Comparison of ENCODE assay signal across 9 mouse cellular contexts in genomic region chr15:97765090-97765794, GRCm38 (mm10). TPM values are rescaled to one million over a fixed set of nuclear protein-coding genes. Genes with fewer than 3 reads are reported as not detected.
DNase-seq lines count a peak whose midpoint lies in the region; ATAC-seq lines count a peak whose summit lies in the region.
"Had no signal": no experiment of that assay in that cellular context is flagged by ENCODE, and none has a peak within 500 bp of the region (broad histone marks: within the 10 kb centered on the region; RNA-seq: fewer than 3 reads in every experiment).

No protein-coding gene starts in this region.

- H3K4me3 ChIP-seq in heart, embryonic 10.5 days, result peak overlapping the region; percentile 34; the same call in 1 of the 2 replicates
- H3K4me3 ChIP-seq in neural tube, embryonic 13.5 days, result peak overlapping the region; percentile 48

- H3K4me1 ChIP-seq in heart, embryonic 10.5 days, result peaks cover 67% of the 10 kb centered on the region
- peaks cover 51% of the 10 kb centered on the region for H3K4me1 ChIP-seq in neural tube, embryonic 13.5 days (replicated peaks)

- peak; percentile 65 for DNase-seq in kidney, adult 11 months
- DNase-seq in kidney, postnatal 4 days, result no peak
- DNase-seq in heart, embryonic 10.5 days (ENCODE audit: low spot score), result no peak
- DNase-seq in kidney, postnatal 25 days, result peak; percentile 62 to 85
- DNase-seq in layer of hippocampus, postnatal 10 days (ENCODE audit: low spot score in 2 of 2), result no peak
- DNase-seq: cerebellum, adult 11 months had no signal

- no peak for ATAC-seq in neural tube, embryonic 13.5 days (ENCODE audit: low read depth)
- ATAC-seq in megakaryocyte, adult 5-6 weeks (ENCODE audit: poor library complexity, severe bottlenecking), result no peak
- no peak for ATAC-seq in monocyte, adult 5-6 weeks (replicated peaks; ENCODE audit: insufficient number of reproducible peaks, low FRiP score, low TSS enrichment, poor library complexity, severe bottlenecking)

- H3K27ac ChIP-seq in heart, embryonic 10.5 days, result peak overlapping the region; percentile 90; the same call in 1 of the 2 replicates
- no peak overlapping the region for H3K27ac ChIP-seq in neural tube, embryonic 13.5 days (replicated peaks)

- WGBS in heart, embryonic 10.5 days, result 41% methylated on average over 13 of the region's 13 CpGs
- 27% methylated on average over 13 of the region's 13 CpGs for WGBS in neural tube, embryonic 13.5 days

- H3K36me3 ChIP-seq in heart, embryonic 10.5 days, result peaks cover 4% of the 10 kb centered on the region; the same call in 1 of the 2 replicates
- H3K36me3 ChIP-seq in neural tube, embryonic 13.5 days, result no peaks in the 10 kb centered on the region

- H3K9ac ChIP-seq in neural tube, embryonic 13.5 days, result peak overlapping the region; percentile 69

- H3K4me2 ChIP-seq in neural tube, embryonic 13.5 days, result peak overlapping the region; percentile 87

- no peaks in the 10 kb centered on the region for H3K9me3 ChIP-seq in heart, embryonic 10.5 days
- no peaks in the 10 kb centered on the region for H3K9me3 ChIP-seq in neural tube, embryonic 13.5 days

- H3K27me3 ChIP-seq in heart, embryonic 10.5 days (ENCODE audit: insufficient read depth, poor library complexity, severe bottlenecking), result peaks cover 91% of the 10 kb centered on the region
- H3K27me3 ChIP-seq in neural tube, embryonic 13.5 days, result peaks cover 53% of the 10 kb centered on the region

RNA-seq across cellular contexts. Expression of gene Rapgef3, which starts 2.5 kb away (rescaled TPM):
- polyA plus RNA-seq in heart, embryonic 10.5 days (2016; fragmentation: Nextera tagmentation; extraction: Ambion mirVana), result 10.2 and 13.4 TPM in 2 replicates
- 10.8 and 12.0 TPM in 2 replicates for polyA plus RNA-seq in neural tube, embryonic 13.5 days (2015; fragmentation: Nextera tagmentation; extraction: Ambion mirVana)
- 0.02 TPM in 1 of 2 replicates, not detected in the other for total RNA-seq in megakaryocyte, adult 5-6 weeks (2015)
- 1.2 and 1.4 TPM in 2 replicates for total RNA-seq in megakaryocyte, adult 5-6 weeks (2017)
- 10 to 100 TPM; 37.3 to 43.3 TPM for total RNA-seq in layer of hippocampus, postnatal 10 days (2021)
- 0.19 to 5.1 TPM (median 1.8 TPM) in 3 replicates for total RNA-seq in monocyte, adult 5-6 weeks (2017)

RNA-seq across cellular contexts. Expression of gene Slc48a1, which starts 13.1 kb away (rescaled TPM):
- polyA plus RNA-seq in heart, embryonic 10.5 days (2016; fragmentation: Nextera tagmentation; extraction: Ambion mirVana), result 32.1 and 41.1 TPM in 2 replicates
- polyA plus RNA-seq in neural tube, embryonic 13.5 days (2015; fragmentation: Nextera tagmentation; extraction: Ambion mirVana), result 54.5 and 66.0 TPM in 2 replicates
- 42.3 and 47.1 TPM in 2 replicates for total RNA-seq in megakaryocyte, adult 5-6 weeks (2015)
- total RNA-seq in megakaryocyte, adult 5-6 weeks (2017), result 33.1 and 33.5 TPM in 2 replicates
- 100 to 1,000 TPM; 104 to 118 TPM for total RNA-seq in layer of hippocampus, postnatal 10 days (2021)
- total RNA-seq in monocyte, adult 5-6 weeks (2017), result 20.0 to 22.8 TPM (median 22.4 TPM) in 3 replicates

RNA-seq across cellular contexts. Expression of gene Endou, which starts 34.1 kb away (rescaled TPM):
- 0.11 and 0.18 TPM in 2 replicates for polyA plus RNA-seq in heart, embryonic 10.5 days (2016; fragmentation: Nextera tagmentation; extraction: Ambion mirVana)
- 0.25 and 0.29 TPM in 2 replicates for polyA plus RNA-seq in neural tube, embryonic 13.5 days (2015; fragmentation: Nextera tagmentation; extraction: Ambion mirVana)
- 0.21 TPM in 1 of 2 replicates, not detected in the other for total RNA-seq in megakaryocyte, adult 5-6 weeks (2015)
- total RNA-seq in megakaryocyte, adult 5-6 weeks (2017), result 0.40 and 0.81 TPM in 2 replicates
- under 1 TPM; 0.62 to 0.73 TPM for total RNA-seq in layer of hippocampus, postnatal 10 days (2021)
- 0.32 to 1.6 TPM in 2 of 3 replicates, not detected in the other for total RNA-seq in monocyte, adult 5-6 weeks (2017)

RNA-seq across cellular contexts. Expression of gene Rpap3, which starts 59.6 kb away (rescaled TPM):
- 24.0 and 27.1 TPM in 2 replicates for polyA plus RNA-seq in heart, embryonic 10.5 days (2016; fragmentation: Nextera tagmentation; extraction: Ambion mirVana)
- 31.1 and 32.7 TPM in 2 replicates for polyA plus RNA-seq in neural tube, embryonic 13.5 days (2015; fragmentation: Nextera tagmentation; extraction: Ambion mirVana)
- 6.8 and 7.9 TPM in 2 replicates for total RNA-seq in megakaryocyte, adult 5-6 weeks (2015)
- 10.8 and 12.8 TPM in 2 replicates for total RNA-seq in megakaryocyte, adult 5-6 weeks (2017)
- total RNA-seq in layer of hippocampus, postnatal 10 days (2021), result 10 to 100 TPM; 32.0 to 33.7 TPM
- total RNA-seq in monocyte, adult 5-6 weeks (2017), result 7.9 to 17.5 TPM (median 14.1 TPM) in 3 replicates

Comparison
In these comparisons a context has a peak if more than half of its experiments do, and no peak if none do; other contexts are left out.
1. DNase-seq: peak in kidney, adult 11 months (single experiment) and kidney, postnatal 25 days (2 of 2); none in kidney, postnatal 4 days (0 of 2), heart, embryonic 10.5 days (single experiment) and layer of hippocampus, postnatal 10 days (0 of 2).